Mouse (Mus musculus) ES-Bruce4 (cell line): ENCODE results near the gene Itk.

Source experiments
- CTCF ChIP-seq: IDR thresholded peaks from one replicate; pipeline ENCODE4 v1.8.1; 2011; ENCODE audit warnings: low read depth, low read length
- POLR2A ChIP-seq: IDR thresholded peaks from one replicate; pipeline ENCODE4 v1.8.1; 2011; ENCODE audit warnings: low read length; ENCODE audit not compliant: insufficient read depth

GRCm38 (mm10) chr11:46286803-46287202, 102.5 kb downstream of the Itk start:
- TF ChIP-seq POLR2A (no peak), CTCF (no peak)
